Mouse (Mus musculus): ENCODE measurements around the gene Shmt1. TPM values are rescaled to one million over a fixed set of nuclear protein-coding genes. Genes with fewer than 3 reads are reported as not detected.

Gene Shmt1
- polyA plus RNA-seq, 1 experiment, result 10.6 TPM

DNA sequence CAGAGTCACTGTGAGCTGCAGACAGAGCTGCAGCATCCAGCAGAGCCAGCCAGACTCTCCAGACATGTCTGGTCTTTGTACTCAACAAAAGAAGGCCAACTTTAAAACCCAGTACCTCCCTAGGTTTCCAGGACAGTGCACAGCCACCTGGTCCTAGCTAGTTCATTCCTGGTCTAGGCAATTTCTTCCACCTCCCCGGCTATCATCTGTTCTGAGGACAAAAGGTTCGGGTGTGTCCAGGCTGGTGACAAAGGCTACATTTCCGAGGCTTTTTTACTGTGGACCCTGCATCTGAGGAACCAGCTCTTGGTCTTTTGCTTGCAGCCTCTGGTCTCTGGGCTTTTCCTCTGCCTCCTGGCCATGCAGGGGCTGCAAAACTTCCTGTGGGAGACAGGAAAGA, 71.2 kb downstream of the Shmt1 start:
- H3K4me1 ChIP-seq (ENCODE audit: control insufficient read depth, insufficient read depth, low read length), result no peaks in the 10 kb centered on the region
- no peak for DNase-seq
- TF ChIP-seq POLR2A (IDR thresholded peaks at IDR 0.05; ENCODE audit: borderline replicate concordance, extremely low read depth, low read depth, low read length) (no peak), CTCF (IDR thresholded peaks at IDR 0.05; ENCODE audit: insufficient read depth, low read length) (no peak)
- H3K4me3 ChIP-seq (replicated peaks; ENCODE audit: extremely low read depth, low read depth, low read length), result no peak overlapping the region
- 81% methylated on average over 3 of the region's 3 CpGs for WGBS

Other genes starting within 250 kb of the Shmt1 start
- 61.6 and 68.2 TPM in 2 replicates for gene Llgl1, start 112.0 kb downstream of the Shmt1 start, polyA plus RNA-seq (2012; rRNA removed)
- 236 and 264 TPM in 2 replicates for gene Flii, start 84.5 kb downstream of the Shmt1 start, polyA plus RNA-seq (2012; rRNA removed)
- 22.3 and 25.4 TPM in 2 replicates for gene Mief2, start 83.3 kb downstream of the Shmt1 start, polyA plus RNA-seq (2012; rRNA removed)
- gene Top3a, start 34.4 kb downstream of the Shmt1 start, polyA plus RNA-seq (2012; rRNA removed), result 6.1 and 6.9 TPM in 2 replicates
- gene Smcr8, start 34.2 kb downstream of the Shmt1 start, polyA plus RNA-seq (2012; rRNA removed), result 9.4 and 11.5 TPM in 2 replicates
- gene Dhrs7b, start 18.9 kb upstream of the Shmt1 start, polyA plus RNA-seq (2012; rRNA removed), result 10.8 and 14.3 TPM in 2 replicates
- 46.6 and 63.4 TPM in 2 replicates for gene Tmem11, start 67.6 kb upstream of the Shmt1 start, polyA plus RNA-seq (2012; rRNA removed)
- 29.2 and 34.4 TPM in 2 replicates for gene Natd1, start 103.0 kb upstream of the Shmt1 start, polyA plus RNA-seq (2012; rRNA removed)
- gene Map2k3, start 120.3 kb upstream of the Shmt1 start, polyA plus RNA-seq (2012; rRNA removed), result 29.4 and 48.0 TPM in 2 replicates
- gene Kcnj12, start 210.8 kb upstream of the Shmt1 start, polyA plus RNA-seq (2012; rRNA removed), result 5.3 and 5.8 TPM in 2 replicates

Data from lung, adult 2 months (tissue).